12 mouse cellular contexts compared by ENCODE assay signal in the genomic region with DNA sequence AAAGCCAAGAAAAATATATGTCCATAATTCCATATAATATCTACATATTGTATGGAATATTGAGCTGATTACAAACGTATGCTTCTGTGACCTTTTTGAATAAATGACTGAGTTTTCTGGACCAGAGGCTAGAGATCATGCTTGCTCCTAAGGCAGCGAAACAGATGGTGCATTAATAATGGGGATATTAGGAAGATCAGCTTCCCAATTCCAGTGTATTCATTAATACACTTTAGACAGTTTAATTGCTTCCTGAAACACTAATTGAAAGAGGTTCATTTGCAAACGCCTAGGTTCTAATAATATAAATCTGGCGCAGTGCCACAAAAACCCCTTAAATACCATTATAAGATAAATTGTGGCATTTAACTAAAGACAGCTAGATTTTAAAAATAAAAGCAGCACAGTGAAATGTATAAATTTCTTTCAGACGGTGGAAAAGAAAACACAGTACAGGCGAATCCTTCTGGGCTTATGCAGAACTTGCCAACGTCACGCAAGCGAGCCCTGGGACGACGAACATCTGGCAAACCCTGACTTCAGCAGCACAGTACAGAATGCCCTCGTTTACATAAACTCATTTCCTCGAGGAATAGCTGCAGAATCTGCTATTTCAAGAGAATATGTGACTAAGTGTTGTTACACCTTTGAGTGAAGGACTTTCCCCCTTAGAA.
DNase-seq lines count a peak whose midpoint lies in the region; ATAC-seq and TF ChIP-seq lines count a peak whose summit lies in the region.
"Had no signal": no experiment of that assay in that cellular context is flagged by ENCODE, and none has a peak within 500 bp of the region (broad histone marks: within the 10 kb centered on the region; RNA-seq: fewer than 3 reads in every experiment).

No protein-coding gene starts in this region.

- no peak for DNase-seq in intestine, embryonic 14.5 days (ENCODE audit: low spot score)
- DNase-seq in midbrain, embryonic 10.5 days (ENCODE audit: low spot score) = no peak
- DNase-seq in hindbrain, embryonic 14.5 days (ENCODE audit: low spot score) = peak; percentile 57
- peak; percentile 15 for DNase-seq in right cerebral cortex, postnatal 14 days
- no peak for DNase-seq in Muller cell, postnatal 12 days (ENCODE audit: inconsistent ontology term)
- DNase-seq: cerebellum, postnatal 10 days; kidney, adult 18-20 months had no signal

- H3K9me3 ChIP-seq in intestine, embryonic 14.5 days (ENCODE audit: control insufficient read depth, low read length) = no peaks in the 10 kb centered on the region
- no peaks in the 10 kb centered on the region for H3K9me3 ChIP-seq in intestine, postnatal 0 days (ENCODE audit: control insufficient read depth)
- no peaks in the 10 kb centered on the region for H3K9me3 ChIP-seq in midbrain, embryonic 13.5 days
- no peaks in the 10 kb centered on the region for H3K9me3 ChIP-seq in midbrain, embryonic 10.5 days (replicated peaks)
- H3K9me3 ChIP-seq in hindbrain, embryonic 14.5 days (ENCODE audit: control insufficient read depth, low read length) = no peaks in the 10 kb centered on the region
- H3K9me3 ChIP-seq: lung, embryonic 15.5 days had no signal

- no peak overlapping the region for H3K4me3 ChIP-seq in intestine, embryonic 14.5 days (ENCODE audit: low read depth, low read length)
- H3K4me3 ChIP-seq in intestine, postnatal 0 days (ENCODE audit: low read depth, low read length) = no peak overlapping the region
- H3K4me3 ChIP-seq in midbrain, embryonic 13.5 days (replicated peaks) = no peak overlapping the region
- H3K4me3 ChIP-seq in midbrain, embryonic 10.5 days = no peak overlapping the region
- H3K4me3 ChIP-seq in hindbrain, embryonic 14.5 days (replicated peaks; ENCODE audit: low read length) = no peak overlapping the region
- H3K4me3 ChIP-seq: lung, embryonic 15.5 days; myocyte had no signal

- no peak for ATAC-seq in intestine, embryonic 14.5 days (replicated peaks; ENCODE audit: low FRiP score, low TSS enrichment, low read depth)
- ATAC-seq in intestine, postnatal 0 days = no peak
- ATAC-seq in midbrain, embryonic 13.5 days = 0 out of 2 replicates have a peak, but pooled peaks have one; percentile 34
- peak; percentile 65; the same call in 1 of the 2 replicates for ATAC-seq in hindbrain, embryonic 14.5 days (ENCODE audit: low FRiP score)
- no peak for ATAC-seq in monocyte, adult 5-6 weeks (replicated peaks; ENCODE audit: insufficient number of reproducible peaks, low FRiP score, low TSS enrichment, poor library complexity, severe bottlenecking)

- peaks cover 8% of the 10 kb centered on the region for H3K4me1 ChIP-seq in intestine, embryonic 14.5 days (replicated peaks; ENCODE audit: control insufficient read depth, insufficient read depth, low read length)
- H3K4me1 ChIP-seq in intestine, postnatal 0 days (replicated peaks; ENCODE audit: control insufficient read depth, insufficient read depth, low read length) = no peaks in the 10 kb centered on the region
- H3K4me1 ChIP-seq in midbrain, embryonic 13.5 days (replicated peaks) = peaks cover 15% of the 10 kb centered on the region
- no peaks in the 10 kb centered on the region for H3K4me1 ChIP-seq in midbrain, embryonic 10.5 days
- H3K4me1 ChIP-seq in hindbrain, embryonic 14.5 days (replicated peaks; ENCODE audit: control insufficient read depth, insufficient read depth, low read length) = no peaks in the 10 kb centered on the region; the same call in 1 of the 2 replicates
- H3K4me1 ChIP-seq: lung, embryonic 15.5 days had no signal

- H3K27ac ChIP-seq in intestine, embryonic 14.5 days (ENCODE audit: low read depth) = no peak overlapping the region
- H3K27ac ChIP-seq in intestine, postnatal 0 days (ENCODE audit: low read depth, low read length) = no peak overlapping the region
- 0 out of 2 replicates have a peak overlapping the region, but pooled peaks have one; percentile 7 for H3K27ac ChIP-seq in midbrain, embryonic 13.5 days
- H3K27ac ChIP-seq in midbrain, embryonic 10.5 days (replicated peaks) = no peak overlapping the region
- H3K27ac ChIP-seq in hindbrain, embryonic 14.5 days = peak overlapping the region; percentile 22
- H3K27ac ChIP-seq: lung, embryonic 15.5 days had no signal

- WGBS in intestine, embryonic 14.5 days = 34% methylated on average over 13 of the region's 13 CpGs
- WGBS in intestine, postnatal 0 days = 56% methylated on average over 13 of the region's 13 CpGs
- 57% methylated on average over 13 of the region's 13 CpGs for WGBS in midbrain, embryonic 13.5 days
- WGBS in midbrain, embryonic 10.5 days = 87% methylated on average over 13 of the region's 13 CpGs
- 34% methylated on average over 13 of the region's 13 CpGs for WGBS in hindbrain, embryonic 14.5 days

- TF ChIP-seq CTCF in intestine, postnatal 0 days (IDR thresholded peaks at IDR 0.05; ENCODE audit: low read depth) = no peak

- H3K27me3 ChIP-seq in intestine, embryonic 14.5 days (replicated peaks; ENCODE audit: control insufficient read depth, insufficient read depth, low read length) = no peaks in the 10 kb centered on the region
- H3K27me3 ChIP-seq in intestine, postnatal 0 days (replicated peaks; ENCODE audit: control insufficient read depth, insufficient read depth, low read length) = no peaks in the 10 kb centered on the region
- no peaks in the 10 kb centered on the region for H3K27me3 ChIP-seq in midbrain, embryonic 13.5 days
- no peaks in the 10 kb centered on the region for H3K27me3 ChIP-seq in midbrain, embryonic 10.5 days (ENCODE audit: low read depth, poor library complexity, severe bottlenecking)
- no peaks in the 10 kb centered on the region for H3K27me3 ChIP-seq in hindbrain, embryonic 14.5 days (ENCODE audit: control insufficient read depth, insufficient read depth, low read length)
- H3K27me3 ChIP-seq: lung, embryonic 15.5 days had no signal

- no peaks in the 10 kb centered on the region for H3K36me3 ChIP-seq in intestine, embryonic 14.5 days (ENCODE audit: control insufficient read depth, insufficient read depth, low read length)
- no peaks in the 10 kb centered on the region for H3K36me3 ChIP-seq in intestine, postnatal 0 days (ENCODE audit: control insufficient read depth, insufficient read depth)
- H3K36me3 ChIP-seq in midbrain, embryonic 13.5 days = no peaks in the 10 kb centered on the region
- H3K36me3 ChIP-seq in midbrain, embryonic 10.5 days = no peaks in the 10 kb centered on the region
- no peaks in the 10 kb centered on the region for H3K36me3 ChIP-seq in hindbrain, embryonic 14.5 days (replicated peaks; ENCODE audit: control insufficient read depth, insufficient read depth)
- H3K36me3 ChIP-seq: lung, embryonic 15.5 days had no signal

- peak overlapping the region; percentile 23 for H3K4me2 ChIP-seq in intestine, embryonic 14.5 days (ENCODE audit: low read length)
- H3K4me2 ChIP-seq in intestine, postnatal 0 days (replicated peaks; ENCODE audit: low read depth) = no peak overlapping the region
- H3K4me2 ChIP-seq in midbrain, embryonic 13.5 days (replicated peaks) = no peak overlapping the region
- H3K4me2 ChIP-seq in hindbrain, embryonic 14.5 days (replicated peaks) = peak overlapping the region; percentile 10
- H3K4me2 ChIP-seq: lung, embryonic 15.5 days had no signal

- no peak overlapping the region for H3K9ac ChIP-seq in intestine, embryonic 14.5 days (ENCODE audit: low read length)
- no peak overlapping the region for H3K9ac ChIP-seq in intestine, postnatal 0 days (ENCODE audit: low read depth, low read length)
- H3K9ac ChIP-seq in midbrain, embryonic 13.5 days (replicated peaks) = no peak overlapping the region
- H3K9ac ChIP-seq in hindbrain, embryonic 14.5 days = peak overlapping the region; percentile 7; the same call in 1 of the 2 replicates
- H3K9ac ChIP-seq: lung, embryonic 15.5 days had no signal

Comparison
In these comparisons a context has a peak if more than half of its experiments do, and no peak if none do; other contexts are left out.
1. H3K27ac ChIP-seq: peak in midbrain, embryonic 13.5 days (single experiment) and hindbrain, embryonic 14.5 days (single experiment); none in intestine, embryonic 14.5 days (single experiment), intestine, postnatal 0 days (single experiment) and midbrain, embryonic 10.5 days (single experiment).
2. H3K4me2 ChIP-seq: peak in intestine, embryonic 14.5 days (single experiment) and hindbrain, embryonic 14.5 days (single experiment); none in intestine, postnatal 0 days (single experiment) and midbrain, embryonic 13.5 days (single experiment).
3. ATAC-seq: peak in midbrain, embryonic 13.5 days (single experiment) and hindbrain, embryonic 14.5 days (single experiment); none in intestine, embryonic 14.5 days (single experiment), intestine, postnatal 0 days (single experiment) and monocyte, adult 5-6 weeks (single experiment).
4. DNase-seq: peak in hindbrain, embryonic 14.5 days (single experiment) and right cerebral cortex, postnatal 14 days (single experiment); none in intestine, embryonic 14.5 days (single experiment), midbrain, embryonic 10.5 days (single experiment) and Muller cell, postnatal 12 days (single experiment).